Mouse (Mus musculus) ES-E14 (cell line): Measurements from ENCODE around the gene Synj2. TPM values are rescaled to one million over a fixed set of nuclear protein-coding genes. Genes with fewer than 3 reads are reported as not detected.

ENCODE experiments used
- DNase-seq: peaks from one replicate; pipeline ENCODE4 v3.0.0-alpha.2; 2013; ENCODE audit warnings: low read depth, low spot score
- H3K27ac ChIP-seq: 2 replicates; pipeline ENCODE4 v1.5.1; 2012; ENCODE audit warnings: low read depth, mild to moderate bottlenecking, low read length, moderate library complexity, mixed read lengths; ENCODE audit not compliant: poor library complexity, insufficient read depth, severe bottlenecking
- H3K36me3 ChIP-seq: 2 replicates; pipeline ENCODE4 v1.6.1; 2012; ENCODE audit warnings: mild to moderate bottlenecking, low read length, moderate library complexity, mixed read lengths; ENCODE audit not compliant: control insufficient read depth, poor library complexity, insufficient read depth, severe bottlenecking
- H3K4me1 ChIP-seq, 2 experiments: fragments of 150-350 bp in 1 of 2; sonication (generic) in 1 of 2; 2 replicates each; pipeline ENCODE4 v1.6.1; 2012; ENCODE audit warnings: low read length in 2 of 2, mild to moderate bottlenecking in 1 of 2, mixed read lengths in 1 of 2; ENCODE audit not compliant: control insufficient read depth in 2 of 2, insufficient read depth in 2 of 2, poor library complexity in 1 of 2
- H3K4me3 ChIP-seq, 2 experiments: fragments of 150-350 bp in 1 of 2; sonication (generic) in 1 of 2; 2 replicates each; pipeline ENCODE4 v1.5.1; 2012; ENCODE audit warnings: low read length in 2 of 2, low read depth in 1 of 2, mild to moderate bottlenecking in 1 of 2, mixed read lengths in 1 of 2; ENCODE audit not compliant: insufficient read depth in 1 of 2, poor library complexity in 1 of 2, severe bottlenecking in 1 of 2
- H3K9ac ChIP-seq: 2 replicates; pipeline ENCODE4 v1.6.1; 2012; ENCODE audit warnings: low read depth, mild to moderate bottlenecking, low read length, mixed read lengths; ENCODE audit not compliant: poor library complexity, insufficient read depth, severe bottlenecking
- H3K9me3 ChIP-seq: fragments of 150-350 bp; sonication (generic); 2 replicates; pipeline ENCODE4 v1.6.1; 2012; ENCODE audit warnings: low read depth, mild to moderate bottlenecking, low read length; ENCODE audit not compliant: control insufficient read depth, insufficient read depth
- CHD2 ChIP-seq: IDR thresholded peaks from 2 replicates; pipeline ENCODE4 v1.6.1; 2014; ENCODE audit warnings: mild to moderate bottlenecking, low read depth, low read length, inconsistent platforms
- HCFC1 ChIP-seq: IDR thresholded peaks from 2 replicates; pipeline ENCODE4 v1.6.1; 2012; ENCODE audit warnings: low read length, inconsistent platforms, borderline replicate concordance; ENCODE audit not compliant: insufficient read depth
- MAFK ChIP-seq: IDR thresholded peaks from 2 replicates; pipeline ENCODE4 v1.6.1; 2014; ENCODE audit warnings: mild to moderate bottlenecking, low read depth, low read length, inconsistent platforms; ENCODE audit not compliant: insufficient read depth
- ZC3H11A ChIP-seq: IDR thresholded peaks from 2 replicates; pipeline ENCODE4 v1.6.1; 2012; ENCODE audit warnings: low read depth, mild to moderate bottlenecking, inconsistent platforms, low read length, borderline replicate concordance
- ZNF384 ChIP-seq: IDR thresholded peaks from 2 replicates; pipeline ENCODE4 v1.6.1; 2012; ENCODE audit warnings: low read depth, low read length, inconsistent platforms
- in situ Hi-C, 2 experiments: fragments of 600-800 bp; cut with MboI; formaldehyde crosslinking; loops; one replicate each; pipeline ENCODE4 v1.15.1; 2025; ENCODE audit warnings: low sequenced_read_pairs in 2 of 2, inconsistent platforms in 1 of 2; ENCODE audit not compliant: unreplicated experiment in 2 of 2
- total RNA-seq: library from RNA; depleted of rRNA; stranded (reverse); fragments of 300-350 nt; gene quantifications from 2 replicates; pipeline ENCODE4 v1.2.3, GENCODE M21; 2012

Gene Synj2
- total RNA-seq, 1 experiment = 6.1 TPM

DNA sequence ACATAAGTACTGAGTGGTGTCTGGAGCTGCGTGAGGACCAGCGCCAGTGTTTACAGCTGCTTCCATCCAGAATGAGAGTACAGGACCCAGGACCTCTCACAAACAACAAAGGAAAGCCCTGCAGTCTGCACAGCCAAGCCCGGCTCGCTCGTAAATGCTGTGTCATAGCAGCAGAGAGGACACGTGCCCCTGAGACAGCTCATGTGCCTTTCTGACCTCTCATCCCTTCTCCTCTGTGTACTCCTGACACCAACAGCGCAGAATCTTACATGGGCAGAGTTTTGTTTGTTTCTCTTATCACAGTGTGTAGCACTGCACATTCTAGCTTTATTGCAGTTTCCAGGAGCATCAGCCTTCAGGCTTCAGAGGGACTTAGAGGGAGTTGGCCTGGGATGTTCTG, 14.4 kb upstream of the Synj2 start:
- no peak for TF ChIP-seq CHD2
- no peak for TF ChIP-seq ZNF384
- H3K9ac ChIP-seq = no peak overlapping the region
- H3K27ac ChIP-seq = no peak overlapping the region
- H3K9me3 ChIP-seq = no peaks in the 10 kb centered on the region
- no peaks in the 10 kb centered on the region; the same call in 1 of the 2 replicates for H3K36me3 ChIP-seq
- H3K4me3 ChIP-seq = no peak overlapping the region
- no peaks in the 10 kb centered on the region; a peak in 1 of 4 replicates for H3K4me1 ChIP-seq
- in situ Hi-C loops = no loop called here
- no peak for DNase-seq

DNA sequence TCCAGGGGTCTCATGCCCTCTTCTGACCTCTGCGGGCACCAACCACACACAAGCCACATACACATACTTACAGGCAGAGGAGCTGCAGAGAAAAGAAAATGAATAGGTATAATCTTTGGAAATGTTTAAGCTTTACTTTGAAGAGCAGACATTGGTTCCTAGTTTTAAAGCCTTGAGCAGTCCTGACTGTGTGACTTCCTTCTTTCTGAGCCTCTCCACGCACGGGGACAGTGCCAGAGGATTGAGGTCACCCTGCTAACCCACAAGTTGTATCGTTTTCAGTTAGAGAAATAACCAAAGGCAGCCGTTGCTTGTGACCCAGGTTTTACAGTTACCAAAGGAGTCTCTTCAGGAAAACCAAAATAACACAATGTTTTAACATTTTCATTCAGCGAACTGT, 12.0 kb upstream of the Synj2 start:
- Histone ChIP-seq H3K9me3 (no peaks in the 10 kb centered on the region), H3K36me3 (no peaks in the 10 kb centered on the region; the same call in 1 of the 2 replicates)
- in situ Hi-C loops = no loop called here

DNA sequence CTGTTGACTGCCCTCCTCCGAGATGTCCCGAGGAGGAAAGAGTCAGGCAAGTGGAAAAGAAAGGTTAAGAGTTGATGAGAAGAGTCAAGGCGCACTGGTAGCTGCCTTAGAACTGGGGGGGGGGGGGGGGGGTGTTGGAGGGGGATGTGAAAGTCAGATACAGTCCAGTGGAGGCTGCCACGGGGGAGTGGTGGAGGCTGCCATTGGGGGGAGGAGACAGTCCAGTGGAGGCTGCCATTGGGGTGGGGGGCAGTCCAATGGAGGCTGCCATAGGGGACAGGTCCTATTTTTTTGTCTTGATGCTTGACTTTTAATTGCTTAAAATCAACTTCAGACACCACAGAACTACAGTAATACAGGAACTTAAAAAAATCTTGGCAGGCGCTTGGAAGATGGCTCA, 8.9 kb upstream of the Synj2 start:
- in situ Hi-C loops = no loop called here
- Histone ChIP-seq H3K27ac (no peak overlapping the region), H3K4me1 (no peaks in the 10 kb centered on the region), H3K4me3 (no peak overlapping the region), H3K9ac (no peak overlapping the region), H3K36me3 (no peaks in the 10 kb centered on the region), H3K9me3 (no peaks in the 10 kb centered on the region)
- TF ChIP-seq ZC3H11A = no peak
- no peak for TF ChIP-seq MAFK
- DNase-seq = no peak

More for the DNA sequence above, 12.0 kb upstream of the Synj2 start:
- Histone ChIP-seq H3K27ac (no peak overlapping the region), H3K4me1 (no peaks in the 10 kb centered on the region), H3K9ac (no peak overlapping the region), H3K4me3 (no peak overlapping the region)
- DNase-seq = no peak
- no peak for TF ChIP-seq ZC3H11A
- no peak for TF ChIP-seq ZNF384
- no peak for TF ChIP-seq CHD2

DNA sequence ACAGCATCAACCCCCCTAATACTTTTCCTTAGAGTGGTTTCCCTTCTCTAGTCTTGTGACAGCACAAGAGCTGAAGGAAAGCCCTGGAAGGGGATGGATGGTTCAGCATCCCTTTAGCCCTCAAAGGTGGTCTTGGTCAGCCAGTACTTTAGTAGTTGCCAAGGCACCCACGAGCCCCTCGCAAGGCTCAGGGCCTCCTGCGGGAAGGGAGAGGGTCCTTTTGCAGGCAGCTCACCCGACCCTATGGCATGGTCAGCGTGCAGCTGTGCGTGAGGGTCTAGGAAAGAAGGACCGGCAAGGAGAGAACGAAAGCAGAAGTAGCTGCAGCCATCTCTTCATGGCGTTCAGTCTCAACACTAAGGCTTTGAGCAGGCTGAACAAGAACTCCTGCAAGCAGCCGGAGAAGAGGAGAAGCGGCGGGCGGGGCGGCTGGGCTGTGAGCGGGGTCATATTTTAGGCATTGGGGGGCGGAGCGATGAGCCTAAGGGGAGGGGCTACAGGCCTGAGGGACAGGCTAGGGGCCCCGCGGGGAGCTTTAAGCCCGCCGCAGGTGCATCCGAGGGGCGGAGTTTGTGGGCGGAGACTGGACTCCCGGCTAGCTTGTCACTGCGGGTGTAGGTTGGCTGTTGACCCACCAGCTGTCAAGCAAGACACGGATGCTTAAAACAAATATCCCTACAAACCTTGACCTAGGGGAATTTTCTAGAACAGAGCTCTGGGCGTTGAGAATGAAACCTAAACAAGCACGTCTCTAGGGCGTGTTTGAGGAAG, 6.3 kb upstream of the Synj2 start:
- Histone ChIP-seq H3K36me3 (no peaks in the 10 kb centered on the region), H3K9ac (no peak overlapping the region), H3K9me3 (no peaks in the 10 kb centered on the region), H3K4me3 (peak overlapping the region; percentile 13 to 59; a peak in 3 of 4 replicates), H3K27ac (no peak overlapping the region), H3K4me1 (no peaks in the 10 kb centered on the region)
- TF ChIP-seq CHD2 (no peak), ZNF384 (peak; percentile 69), MAFK (no peak), HCFC1 (no peak), ZC3H11A (no peak)
- in situ Hi-C loops = no loop called here
- DNase-seq = peak; percentile 91

DNA sequence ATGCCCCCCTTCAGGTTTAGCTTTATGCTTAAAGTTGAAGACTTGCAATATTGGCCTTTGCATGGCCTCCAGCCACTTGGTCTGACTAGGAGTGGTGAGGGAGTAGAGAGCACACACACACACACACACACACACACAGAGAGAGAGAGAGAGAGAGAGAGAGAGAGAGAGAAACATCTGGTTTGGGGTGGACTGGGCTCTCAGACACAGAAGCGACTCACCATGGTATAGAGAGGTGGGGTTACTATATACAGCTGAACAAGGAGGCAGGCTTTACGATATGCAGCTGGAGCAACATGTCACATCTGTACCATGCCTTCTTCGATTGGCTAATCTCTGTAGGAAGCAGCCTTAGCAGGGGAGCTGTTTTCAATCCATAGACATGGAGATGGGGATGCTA, 5.4 kb upstream of the Synj2 start:
- DNase-seq = no peak
- Histone ChIP-seq H3K36me3 (no peaks in the 10 kb centered on the region), H3K9me3 (no peaks in the 10 kb centered on the region), H3K4me1 (peaks cover 0 to 7% of the 10 kb centered on the region in 2 experiments; a peak in 1 of 4 replicates), H3K27ac (no peak overlapping the region), H3K4me3 (no peak overlapping the region), H3K9ac (no peak overlapping the region)
- in situ Hi-C loops = no loop called here
- TF ChIP-seq ZC3H11A = no peak
